19 mouse cellular contexts compared by ENCODE assay signal in genomic region chr5:143690926-143691325, GRCm38 (mm10). TPM values are rescaled to one million over a fixed set of nuclear protein-coding genes. Genes with fewer than 3 reads are reported as not detected.
DNase-seq lines count a peak whose midpoint lies in the region; ATAC-seq lines count a peak whose summit lies in the region.
"Had no signal": no experiment of that assay in that cellular context is flagged by ENCODE, and none has a peak within 500 bp of the region (broad histone marks: within the 10 kb centered on the region; RNA-seq: fewer than 3 reads in every experiment).

No protein-coding gene starts in this region.

- H3K27me3 ChIP-seq in heart, embryonic 12.5 days (replicated peaks), result no peaks in the 10 kb centered on the region
- H3K27me3 ChIP-seq: embryonic facial prominence, embryonic 13.5 days; forebrain, embryonic 12.5 days had no signal

- intact Hi-C loops in left cerebral cortex, postnatal 4 days (cut with DNase I), result no loop called here
- intact Hi-C loops in left cerebral cortex, postnatal 25 days (cut with DNase I), result loop anchor here (1.0 to 5.0 kb wide), 5 partner anchors 20 to 110 kb away; partner anchors contain the start of gene Cyth3
- intact Hi-C loops in heart, postnatal 25 days (cut with DNase I), result no loop called here

- H3K4me3 ChIP-seq in heart, embryonic 12.5 days, result no peak overlapping the region
- H3K4me3 ChIP-seq: embryonic facial prominence, embryonic 13.5 days; forebrain, embryonic 12.5 days; hindbrain, embryonic 10.5 days had no signal

- ATAC-seq in heart, embryonic 12.5 days (ENCODE audit: insufficient number of reproducible peaks, low FRiP score), result no peak
- ATAC-seq: activated CD4-positive, CD25-positive, alpha-beta regulatory T cell, adult 4 months had no signal

- DNase-seq in left cerebral cortex, adult 11 months (ENCODE audit: low spot score), result peak; percentile 81
- no peak for DNase-seq in left cerebral cortex, postnatal 4 days
- DNase-seq in layer of hippocampus, adult 8-10 months (ENCODE audit: low spot score in 2 of 2), result peak; percentile 85
- DNase-seq in left cerebral cortex, postnatal 25 days (ENCODE audit: low spot score in 2 of 2), result peak; percentile 85 to 99
- no peak for DNase-seq in adrenal gland, adult 18-20 months (ENCODE audit: low spot score in 2 of 2)
- no peak for DNase-seq in kidney, postnatal 4 days
- no peak for DNase-seq in heart, postnatal 25 days (ENCODE audit: low spot score)
- DNase-seq: adrenal gland, postnatal 36 days; cerebellum, postnatal 36 days; lung, embryonic 14.5 days; midbrain, embryonic 14.5 days; thymus, adult 2 months had no signal

- H3K9ac ChIP-seq in heart, embryonic 12.5 days, result no peak overlapping the region
- H3K9ac ChIP-seq: embryonic facial prominence, embryonic 13.5 days; forebrain, embryonic 12.5 days; lung, embryonic 14.5 days had no signal

- H3K27ac ChIP-seq in heart, embryonic 12.5 days (ENCODE audit: poor library complexity, severe bottlenecking), result no peak overlapping the region
- H3K27ac ChIP-seq: embryonic facial prominence, embryonic 13.5 days; forebrain, embryonic 12.5 days; hindbrain, embryonic 10.5 days had no signal

- H3K9me3 ChIP-seq in heart, embryonic 12.5 days (replicated peaks), result no peaks in the 10 kb centered on the region
- H3K9me3 ChIP-seq: embryonic facial prominence, embryonic 13.5 days; hindbrain, embryonic 10.5 days had no signal

- no peaks in the 10 kb centered on the region for H3K4me1 ChIP-seq in heart, embryonic 12.5 days (replicated peaks)
- H3K4me1 ChIP-seq: forebrain, embryonic 12.5 days; hindbrain, embryonic 10.5 days had no signal

- H3K36me3 ChIP-seq in heart, embryonic 12.5 days, result peaks cover 72% of the 10 kb centered on the region
- H3K36me3 ChIP-seq: forebrain, embryonic 12.5 days had no signal

- WGBS in heart, embryonic 12.5 days, result 88% methylated on average over 5 of the region's 5 CpGs

- H3K4me2 ChIP-seq in heart, embryonic 12.5 days, result no peak overlapping the region
- H3K4me2 ChIP-seq: embryonic facial prominence, embryonic 13.5 days; forebrain, embryonic 12.5 days; heart, embryonic 11.5 days; liver, embryonic 11.5 days; lung, embryonic 14.5 days had no signal

RNA-seq across cellular contexts. Expression of gene Usp42, which starts 41.2 kb away (rescaled TPM):
- 10 to 100 TPM; 40.9 to 43.9 TPM for total RNA-seq in left cerebral cortex, postnatal 4 days (2021)
- 10 to 100 TPM; 20.6 to 24.0 (median 21.4) TPM for total RNA-seq in layer of hippocampus, adult 8-10 months (2022)
- total RNA-seq in left cerebral cortex, postnatal 25 days (2021), result 10 to 100 TPM; 22.1 to 24.0 TPM
- 10 to 100 TPM; 10.2 to 11.7 TPM for total RNA-seq in adrenal gland, adult 18-20 months (2021)
- polyA plus RNA-seq in heart, embryonic 12.5 days (2016; fragmentation: Nextera tagmentation; extraction: Ambion mirVana), result 17.6 and 19.4 TPM in 2 replicates
- total RNA-seq in heart, postnatal 25 days (2021), result 1 to 10 TPM; 6.7 to 7.3 TPM

Comparison
In these comparisons a context has a peak if more than half of its experiments do, and no peak if none do; other contexts are left out.
1. DNase-seq: peak in left cerebral cortex, adult 11 months (single experiment), layer of hippocampus, adult 8-10 months (2 of 2) and left cerebral cortex, postnatal 25 days (2 of 2); none in left cerebral cortex, postnatal 4 days (single experiment), adrenal gland, adult 18-20 months (0 of 2), kidney, postnatal 4 days (0 of 2) and heart, postnatal 25 days (single experiment).